Mouse (Mus musculus): ENCODE data around the gene Ccdc142. TPM values are rescaled to one million over a fixed set of nuclear protein-coding genes. Genes with fewer than 3 reads are reported as not detected.

Gene Ccdc142
- polyA plus RNA-seq, 1 experiment from 2014 or later = 1.5 TPM

- Histone ChIP-seq H3K4me2 (replicated peaks; ENCODE audit: low read depth, low read length) (peak within 1 kb of the TSS; percentile 98), H3K9ac (replicated peaks; ENCODE audit: low read depth) (peak within 1 kb of the TSS; percentile 59), H3K4me3 (ENCODE audit: low read depth, low read length) (peak within 1 kb of the TSS; percentile 61), H3K36me3 (ENCODE audit: insufficient read depth, low read length) (no peaks in the 10 kb centered on the region), H3K27ac (ENCODE audit: low read length) (peak within 1 kb of the TSS; percentile 86), H3K27me3 (replicated peaks; ENCODE audit: insufficient read depth, low read length) (no peaks in the 10 kb centered on the region), H3K4me1 (ENCODE audit: insufficient read depth, low read depth, low read length) (peaks cover 16% of the 10 kb centered on the region), H3K9me3 (ENCODE audit: low read length) (no peaks in the 10 kb centered on the region)
- under 1% methylated on average over 34 of the region's 38 CpGs for WGBS
- TF ChIP-seq EP300 (IDR thresholded peaks at IDR 0.05) = peak; percentile 48; the same call in 1 of the 2 replicates
- peak; percentile 13; the same call in 1 of the 2 replicates for TF ChIP-seq CTCF (IDR thresholded peaks at IDR 0.05)
- ATAC-seq = peak; percentile 97
- peak; percentile 99 for DNase-seq (ENCODE audit: low spot score)
Measured at GRCm38 (mm10) chr6:83120930-83121862, 19.8 kb downstream of the Ccdc142 start, which contains the start of gene Wbp1. Gene Wbp1 (minus strand): TSS chr6:83121559.

- H3K36me3 ChIP-seq (ENCODE audit: insufficient read depth, low read length) = no peaks in the 10 kb centered on the region
- H3K9ac ChIP-seq (replicated peaks; ENCODE audit: low read depth) = peak overlapping the region; percentile 59
- H3K4me2 ChIP-seq (replicated peaks; ENCODE audit: low read depth, low read length) = peak overlapping the region; percentile 98
- WGBS = under 1% methylated on average over 28 of the region's 52 CpGs
- H3K4me3 ChIP-seq (ENCODE audit: low read depth, low read length) = peak overlapping the region; percentile 61
- H3K9me3 ChIP-seq (ENCODE audit: low read length) = no peaks in the 10 kb centered on the region
- H3K27ac ChIP-seq (ENCODE audit: low read length) = peak overlapping the region; percentile 86
- DNase-seq (ENCODE audit: low spot score) = no peak
- peak; percentile 27 for ATAC-seq
- no peak for TF ChIP-seq EP300 (IDR thresholded peaks at IDR 0.05)
- no peak for TF ChIP-seq CTCF (IDR thresholded peaks at IDR 0.05)
- no peaks in the 10 kb centered on the region for H3K27me3 ChIP-seq (replicated peaks; ENCODE audit: insufficient read depth, low read length)
- H3K4me1 ChIP-seq (ENCODE audit: insufficient read depth, low read depth, low read length) = peaks cover 15% of the 10 kb centered on the region
Measured at GRCm38 (mm10) chr6:83121863-83122710, 20.7 kb downstream of the Ccdc142 start.

- Histone ChIP-seq H3K4me3 (ENCODE audit: low read depth, low read length) (no peak overlapping the region), H3K27me3 (replicated peaks; ENCODE audit: insufficient read depth, low read length) (no peaks in the 10 kb centered on the region), H3K9ac (replicated peaks; ENCODE audit: low read depth) (no peak overlapping the region), H3K9me3 (ENCODE audit: low read length) (no peaks in the 10 kb centered on the region), H3K36me3 (ENCODE audit: insufficient read depth, low read length) (no peaks in the 10 kb centered on the region), H3K4me2 (replicated peaks; ENCODE audit: low read depth, low read length) (no peak overlapping the region), H3K27ac (ENCODE audit: low read length) (no peak overlapping the region), H3K4me1 (ENCODE audit: insufficient read depth, low read depth, low read length) (peaks cover 15% of the 10 kb centered on the region)
- no peak for TF ChIP-seq CTCF (IDR thresholded peaks at IDR 0.05)
- no peak for TF ChIP-seq EP300 (IDR thresholded peaks at IDR 0.05)
- WGBS = 72% methylated on average over 5 of the region's 5 CpGs
- ATAC-seq (no peak), DNase-seq (ENCODE audit: low spot score) (no peak)
Measured at GRCm38 (mm10) chr6:83122961-83123360, 21.6 kb downstream of the Ccdc142 start.

- peaks cover 15% of the 10 kb centered on the region for H3K4me1 ChIP-seq (ENCODE audit: insufficient read depth, low read depth, low read length)
- peak overlapping the region; percentile 34 for H3K9ac ChIP-seq (replicated peaks; ENCODE audit: low read depth)
- no peaks in the 10 kb centered on the region for H3K36me3 ChIP-seq (ENCODE audit: insufficient read depth, low read length)
- no peak for TF ChIP-seq CTCF (IDR thresholded peaks at IDR 0.05)
- peak; percentile 62 for TF ChIP-seq EP300 (IDR thresholded peaks at IDR 0.05)
- H3K9me3 ChIP-seq (ENCODE audit: low read length) = no peaks in the 10 kb centered on the region
- H3K27me3 ChIP-seq (replicated peaks; ENCODE audit: insufficient read depth, low read length) = no peaks in the 10 kb centered on the region
- peak overlapping the region; percentile 65 for H3K4me3 ChIP-seq (ENCODE audit: low read depth, low read length)
- H3K27ac ChIP-seq (ENCODE audit: low read length) = no peak overlapping the region
- 2% methylated on average over 30 of the region's 30 CpGs for WGBS
- peak; percentile 96 for DNase-seq (ENCODE audit: low spot score)
- peak overlapping the region; percentile 71 for H3K4me2 ChIP-seq (replicated peaks; ENCODE audit: low read depth, low read length)
- peak; percentile 29 for ATAC-seq
Measured at GRCm38 (mm10) chr6:83124851-83125312, 23.5 kb downstream of the Ccdc142 start.

- no peak for DNase-seq (ENCODE audit: low spot score)
- H3K9me3 ChIP-seq (ENCODE audit: low read length) = no peaks in the 10 kb centered on the region
- peaks cover 15% of the 10 kb centered on the region for H3K4me1 ChIP-seq (ENCODE audit: insufficient read depth, low read depth, low read length)
- H3K27ac ChIP-seq (ENCODE audit: low read length) = no peak within 1 kb of the TSS
- no peaks in the 10 kb centered on the region for H3K27me3 ChIP-seq (replicated peaks; ENCODE audit: insufficient read depth, low read length)
- H3K4me3 ChIP-seq (ENCODE audit: low read depth, low read length) = peak within 1 kb of the TSS; percentile 65
- H3K9ac ChIP-seq (replicated peaks; ENCODE audit: low read depth) = peak within 1 kb of the TSS; percentile 34
- 18% methylated on average over 5 of the region's 5 CpGs for WGBS
- no peaks in the 10 kb centered on the region for H3K36me3 ChIP-seq (ENCODE audit: insufficient read depth, low read length)
- no peak for ATAC-seq
- peak within 1 kb of the TSS; percentile 71 for H3K4me2 ChIP-seq (replicated peaks; ENCODE audit: low read depth, low read length)
- TF ChIP-seq CTCF (IDR thresholded peaks at IDR 0.05) = no peak
- TF ChIP-seq EP300 (IDR thresholded peaks at IDR 0.05) = no peak
Measured at GRCm38 (mm10) chr6:83125331-83125730, 23.9 kb downstream of the Ccdc142 start, which contains the start of gene Ino80b. Gene Ino80b (minus strand): TSS chr6:83125431.
